Mouse (Mus musculus): ENCODE results near the gene Rtbdn.

GRCm38 (mm10) chr8:84996978-84997377 is 50.2 kb downstream of the Rtbdn start:
- no peak for TF ChIP-seq CTCF (IDR thresholded peaks at IDR 0.05; ENCODE audit: low read depth, low read length)
- no peak for TF ChIP-seq POLR2A (IDR thresholded peaks at IDR 0.05; ENCODE audit: borderline replicate concordance, low read depth, low read length)
